11 mouse cellular contexts compared by ENCODE assay signal in genomic region chr19:25022766-25023165, GRCm38 (mm10).
"Had no signal": no experiment of that assay in that cellular context is flagged by ENCODE, and none has a peak within 500 bp of the region (broad histone marks: within the 10 kb centered on the region; RNA-seq: fewer than 3 reads in every experiment).

No protein-coding gene starts in this region.

- H3K4me3 ChIP-seq: layer of hippocampus, adult 2 months; limb, embryonic 13.5 days; midbrain, embryonic 13.5 days; neural tube, embryonic 12.5 days had no signal

- H3K27me3 ChIP-seq: limb, embryonic 13.5 days; midbrain, embryonic 13.5 days; neural tube, embryonic 12.5 days had no signal

- H3K4me2 ChIP-seq: limb, embryonic 13.5 days; midbrain, embryonic 13.5 days; neural tube, embryonic 12.5 days had no signal

- H3K4me1 ChIP-seq: limb, embryonic 13.5 days; midbrain, embryonic 13.5 days; neural tube, embryonic 12.5 days had no signal

- H3K9me3 ChIP-seq: limb, embryonic 13.5 days; midbrain, embryonic 13.5 days; neural tube, embryonic 12.5 days had no signal

- DNase-seq: kidney, adult 18-20 months; kidney, postnatal 10 days; kidney, postnatal 4 days; left cerebral cortex, postnatal 4 days; lung, adult 18-20 months had no signal

- ATAC-seq: midbrain, embryonic 13.5 days had no signal

- H3K27ac ChIP-seq: layer of hippocampus, adult 2 months; limb, embryonic 13.5 days; liver, embryonic 14.5 days; midbrain, embryonic 13.5 days; neural tube, embryonic 12.5 days; stomach, postnatal 0 days had no signal

- H3K36me3 ChIP-seq: limb, embryonic 13.5 days; midbrain, embryonic 13.5 days; neural tube, embryonic 12.5 days had no signal

- H3K9ac ChIP-seq: limb, embryonic 13.5 days; liver, embryonic 14.5 days; midbrain, embryonic 13.5 days; neural tube, embryonic 12.5 days had no signal
